Mouse (Mus musculus) kidney, postnatal 14 days (tissue): ENCODE results near the gene Ptpn13.

Experiments
- DNase-seq: peaks from one replicate; pipeline ENCODE4 v3.0.0; 2022; ENCODE audit warnings: mixed read lengths

The Ptpn13 gene

GRCm38 (mm10) chr5:103460903-103461302, 35.9 kb downstream of the Ptpn13 start:
- DNase-seq, result no peak

GRCm38 (mm10) chr5:103463661-103464219, 38.7 kb downstream of the Ptpn13 start:
- DNase-seq, result no peak

- DNase-seq, result no peak
Measured at GRCm38 (mm10) chr5:103464329-103464728, 39.3 kb downstream of the Ptpn13 start.

- peak; percentile 33 for DNase-seq
Measured at GRCm38 (mm10) chr5:103464771-103465170, 39.8 kb downstream of the Ptpn13 start.

- no peak for DNase-seq
Measured at GRCm38 (mm10) chr5:103472670-103473069, 47.7 kb downstream of the Ptpn13 start.

- no peak for DNase-seq
Measured at GRCm38 (mm10) chr5:103473467-103474096, 48.6 kb downstream of the Ptpn13 start.

GRCm38 (mm10) chr5:103474259-103474658, 49.3 kb downstream of the Ptpn13 start:
- no peak for DNase-seq

GRCm38 (mm10) chr5:103475503-103475902, 50.5 kb downstream of the Ptpn13 start:
- DNase-seq, result no peak

GRCm38 (mm10) chr5:103479503-103479902, 54.5 kb downstream of the Ptpn13 start:
- no peak for DNase-seq

GRCm38 (mm10) chr5:103481222-103481621, 56.2 kb downstream of the Ptpn13 start:
- DNase-seq, result no peak

- no peak for DNase-seq
Measured at GRCm38 (mm10) chr5:103487001-103487400, 62.0 kb downstream of the Ptpn13 start.

- no peak for DNase-seq
Measured at GRCm38 (mm10) chr5:103490964-103491363, 66.0 kb downstream of the Ptpn13 start.

- DNase-seq, result no peak
Measured at GRCm38 (mm10) chr5:103491788-103492187, 66.8 kb downstream of the Ptpn13 start.

GRCm38 (mm10) chr5:103497061-103497460, 72.1 kb downstream of the Ptpn13 start:
- no peak for DNase-seq

- DNase-seq, result no peak
Measured at GRCm38 (mm10) chr5:103497480-103497879, 72.5 kb downstream of the Ptpn13 start.

GRCm38 (mm10) chr5:103499305-103499704, 74.3 kb downstream of the Ptpn13 start:
- DNase-seq, result no peak

- DNase-seq, result no peak
Measured at GRCm38 (mm10) chr5:103501076-103501475, 76.1 kb downstream of the Ptpn13 start.

GRCm38 (mm10) chr5:103501839-103502238, 76.8 kb downstream of the Ptpn13 start:
- DNase-seq, result no peak

GRCm38 (mm10) chr5:103513162-103513561, 88.2 kb downstream of the Ptpn13 start:
- DNase-seq, result no peak

- no peak for DNase-seq
Measured at GRCm38 (mm10) chr5:103514441-103514840, 89.4 kb downstream of the Ptpn13 start.

GRCm38 (mm10) chr5:103515876-103516275, 90.9 kb downstream of the Ptpn13 start:
- DNase-seq, result no peak

GRCm38 (mm10) chr5:103516555-103516954, 91.6 kb downstream of the Ptpn13 start:
- DNase-seq, result no peak

GRCm38 (mm10) chr5:103517641-103518040, 92.6 kb downstream of the Ptpn13 start:
- DNase-seq, result no peak

- DNase-seq, result peak; percentile 78
Measured at GRCm38 (mm10) chr5:103518797-103519468, 93.9 kb downstream of the Ptpn13 start.
